Mouse (Mus musculus) left cerebral cortex, adult 2 months (tissue): ENCODE measurements at regions not wholly inside any gene's neighbourhood (a gene's known extent, or its start where the extent isn't known, plus 50 kb on each side); places are given as distances from the start of the nearest gene placed in this dataset.

ENCODE experiments used
- DNase-seq, 2 experiments: peaks; one replicate each; pipeline ENCODE4 v3.0.0; 2021 to 2022; ENCODE audit warnings: low spot score in 2 of 2, mixed read lengths in 1 of 2; ENCODE audit errors: extremely low spot score in 1 of 2
- H3K27ac ChIP-seq: fragments of 200-600 bp; 2 replicates; pipeline ENCODE4 v1.8.1; 2022
- H3K4me3 ChIP-seq: fragments of 200-600 bp; 2 replicates; pipeline ENCODE4 v1.8.1; 2022
- CTCF ChIP-seq: fragments of 200-600 bp; IDR thresholded peaks from 2 replicates; pipeline ENCODE4 v1.8.1; 2022; ENCODE audit warnings: antibody characterized with exemption, mild to moderate bottlenecking, moderate library complexity
- intact Hi-C: fragments of 180-260 bp; cut with DNase I; formaldehyde crosslinking; loops from one replicate; pipeline ENCODE4 v1.15.1; 2025

- intact Hi-C loops = no loop called here
- DNase-seq = no peak
- no peak for TF ChIP-seq CTCF
These were observed 309.6 kb upstream of the Jarid2 start for GRCm38 (mm10) chr13:44419472-44420226.

DNA sequence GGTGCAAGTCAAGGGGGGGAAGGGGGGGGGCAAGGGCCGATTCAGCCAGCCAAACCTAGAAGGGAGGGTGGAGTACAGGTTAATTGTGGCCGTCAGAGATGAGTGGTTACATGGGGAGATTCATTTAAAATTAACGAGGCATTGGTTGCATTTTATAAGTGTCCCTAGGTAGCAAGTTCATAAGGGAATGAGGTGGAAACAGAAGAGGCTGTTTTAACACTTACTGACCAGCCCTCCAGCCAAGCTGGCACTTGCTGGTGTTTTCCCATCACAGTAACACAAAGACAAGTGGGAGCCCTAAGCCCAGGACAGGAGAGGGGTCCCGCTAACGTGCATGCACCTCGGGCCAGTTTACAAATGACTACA, 309.1 kb upstream of the Jarid2 start:
- intact Hi-C loops = no loop called here
- no peak overlapping the region for H3K27ac ChIP-seq
- H3K4me3 ChIP-seq = no peak overlapping the region
- no peak for DNase-seq
- TF ChIP-seq CTCF = no peak

More at GRCm38 (mm10) chr13:44419472-44420226, 309.6 kb upstream of the Jarid2 start:
- no peak overlapping the region for H3K4me3 ChIP-seq
- no peak overlapping the region for H3K27ac ChIP-seq

DNA sequence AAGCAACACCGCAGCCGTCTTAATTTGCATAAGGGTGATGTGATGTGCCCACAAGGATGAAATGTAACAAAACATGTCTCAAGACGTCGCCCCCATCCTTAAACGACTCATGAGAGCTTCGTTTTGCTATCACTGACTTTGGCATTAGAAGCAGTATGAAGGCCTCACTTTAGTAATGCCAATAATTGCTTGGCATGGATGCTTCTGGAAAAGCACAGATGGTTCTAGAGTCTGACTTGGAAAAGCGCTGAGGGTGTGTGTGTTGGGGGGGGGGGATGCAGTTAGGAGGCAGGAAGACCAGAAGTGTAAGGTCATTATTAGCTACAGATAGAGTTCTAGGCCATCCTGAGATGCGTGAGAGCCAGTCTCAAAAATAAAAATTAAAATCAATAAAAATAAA, 308.3 kb upstream of the Jarid2 start:
- Histone ChIP-seq H3K4me3 (no peak overlapping the region), H3K27ac (no peak overlapping the region; the same call in 1 of the 2 replicates)

DNA sequence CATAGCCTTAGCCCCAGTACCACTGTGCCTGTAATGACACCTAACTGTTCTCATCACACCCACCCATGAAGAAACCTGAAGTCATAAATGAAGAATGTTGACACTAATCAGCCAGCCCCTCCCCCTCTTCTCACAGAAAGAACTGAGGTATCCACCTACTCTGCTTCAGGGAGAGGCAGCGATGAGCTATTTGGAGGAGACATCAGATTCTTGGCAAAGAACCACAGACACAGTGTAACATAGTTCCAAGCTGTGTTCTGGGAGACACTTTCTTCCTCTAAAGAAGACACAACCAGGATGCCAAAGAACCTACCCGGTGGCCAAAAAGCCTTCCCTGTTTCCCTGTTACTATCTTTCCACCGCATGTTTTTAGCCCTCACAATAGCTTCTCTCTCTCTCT, 307.8 kb upstream of the Jarid2 start:
- no peak overlapping the region for H3K4me3 ChIP-seq
- TF ChIP-seq CTCF = no peak
- DNase-seq = peak; percentile 40 to 65
- intact Hi-C loops = no loop called here
- no peak overlapping the region; the same call in 1 of the 2 replicates for H3K27ac ChIP-seq

More for the DNA sequence above, 308.3 kb upstream of the Jarid2 start:
- intact Hi-C loops = no loop called here
- no peak for DNase-seq
- TF ChIP-seq CTCF = no peak

DNA sequence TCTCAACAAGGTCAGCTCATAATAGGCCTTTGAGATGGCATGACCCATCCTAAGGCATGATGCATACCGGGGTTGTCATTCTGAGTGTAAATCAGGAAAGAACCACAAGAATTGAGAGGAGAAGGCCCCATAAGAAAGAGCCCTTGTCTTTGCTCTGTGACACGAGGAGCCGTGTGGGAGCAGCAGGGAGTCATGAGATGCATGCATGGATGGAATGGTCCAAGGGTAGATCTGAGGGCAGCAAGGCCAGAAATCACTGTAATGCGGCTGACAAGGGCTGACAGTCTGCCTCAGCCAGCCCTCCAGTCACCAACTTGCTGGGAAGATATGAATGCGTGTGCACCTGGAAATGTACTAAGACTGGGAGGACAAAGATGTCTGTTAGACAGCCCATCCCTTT, 307.4 kb upstream of the Jarid2 start:
- no peak for DNase-seq
- intact Hi-C loops = no loop called here
- H3K4me3 ChIP-seq = no peak overlapping the region

DNA sequence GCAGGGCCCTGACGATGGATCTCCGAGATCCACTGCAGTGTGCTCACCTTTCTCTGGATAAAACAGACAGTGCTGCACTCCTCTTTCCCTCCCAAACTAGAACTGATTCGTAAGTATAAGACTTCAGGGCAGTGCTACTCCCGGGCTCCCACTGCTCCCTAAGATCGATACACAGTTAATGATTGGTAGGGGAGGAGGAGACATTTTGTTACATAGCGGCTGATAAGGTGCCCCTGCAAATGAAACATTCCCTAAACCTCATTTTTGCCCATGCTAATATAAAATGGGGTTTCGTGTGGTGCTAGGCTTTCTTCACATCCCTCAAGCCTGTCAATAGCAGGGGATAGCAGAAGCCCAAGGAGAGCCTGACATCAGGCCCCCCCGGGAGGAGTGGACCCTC, 298.8 kb upstream of the Jarid2 start:
- TF ChIP-seq CTCF = no peak
- Histone ChIP-seq H3K27ac (no peak overlapping the region), H3K4me3 (no peak overlapping the region)
- no peak for DNase-seq
- intact Hi-C loops = no loop called here

More for the DNA sequence above, 307.4 kb upstream of the Jarid2 start:
- TF ChIP-seq CTCF = no peak
- H3K27ac ChIP-seq = no peak overlapping the region

- intact Hi-C loops = no loop called here
- no peak overlapping the region for H3K27ac ChIP-seq
- DNase-seq = no peak
- H3K4me3 ChIP-seq = no peak overlapping the region
- no peak for TF ChIP-seq CTCF
These were observed 291.6 kb upstream of the Jarid2 start for GRCm38 (mm10) chr13:44437709-44438108.

- Histone ChIP-seq H3K4me3 (no peak overlapping the region), H3K27ac (no peak overlapping the region)
- intact Hi-C loops = no loop called here
- no peak for DNase-seq
- no peak for TF ChIP-seq CTCF
These were observed 288.2 kb upstream of the Jarid2 start for GRCm38 (mm10) chr13:44441061-44441460.

GRCm38 (mm10) chr13:44449216-44449830, 280.0 kb upstream of the Jarid2 start:
- H3K27ac ChIP-seq = no peak overlapping the region
- no peak for DNase-seq
- no peak overlapping the region for H3K4me3 ChIP-seq
- intact Hi-C loops = no loop called here
- TF ChIP-seq CTCF = no peak

DNA sequence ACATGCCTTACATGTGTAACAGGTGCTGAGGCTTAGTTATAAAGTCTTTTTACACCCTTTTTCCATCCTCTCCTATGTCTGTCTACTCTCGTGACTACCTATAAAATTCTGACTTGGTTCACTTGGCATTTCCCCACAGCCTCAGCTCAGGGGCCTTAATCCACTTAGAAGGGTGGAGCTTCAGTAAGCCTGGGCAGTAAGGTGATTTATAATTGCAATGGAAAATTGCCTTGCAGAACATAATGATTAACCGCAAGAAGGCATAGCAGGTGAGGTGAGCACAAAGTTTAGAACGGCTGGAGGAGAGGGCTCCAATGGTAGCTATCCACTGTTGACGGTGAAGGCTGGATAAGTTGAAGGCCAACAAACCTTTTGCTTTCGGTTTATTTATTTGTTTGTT, 278.1 kb upstream of the Jarid2 start:
- intact Hi-C loops = no loop called here
- DNase-seq = no peak
- Histone ChIP-seq H3K4me3 (no peak overlapping the region), H3K27ac (no peak overlapping the region)
- TF ChIP-seq CTCF = no peak

GRCm38 (mm10) chr13:44453131-44453530, 276.1 kb upstream of the Jarid2 start:
- Histone ChIP-seq H3K27ac (no peak overlapping the region), H3K4me3 (no peak overlapping the region)
- TF ChIP-seq CTCF = no peak
- intact Hi-C loops = no loop called here
- no peak for DNase-seq

DNA sequence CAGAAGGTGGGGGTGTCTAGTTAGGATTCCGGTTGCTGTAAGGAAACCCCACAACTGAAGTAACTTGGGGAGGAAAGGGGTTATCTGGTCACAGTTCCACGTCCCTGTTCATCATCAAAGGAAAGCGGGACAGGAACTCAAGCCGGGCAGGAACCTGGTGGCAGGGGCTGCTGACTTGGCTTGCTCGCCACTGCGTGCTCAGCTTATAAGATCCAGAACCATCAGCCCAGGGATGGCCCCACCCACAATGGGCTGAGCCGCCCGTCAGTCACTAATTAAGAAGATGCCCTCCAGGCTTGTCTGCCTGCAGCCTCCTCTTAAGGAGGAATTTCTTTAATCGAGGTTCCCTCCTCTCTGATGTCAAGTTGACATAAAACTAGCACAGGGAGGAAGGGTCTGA, 275.1 kb upstream of the Jarid2 start:
- no peak for TF ChIP-seq CTCF
- intact Hi-C loops = no loop called here

DNA sequence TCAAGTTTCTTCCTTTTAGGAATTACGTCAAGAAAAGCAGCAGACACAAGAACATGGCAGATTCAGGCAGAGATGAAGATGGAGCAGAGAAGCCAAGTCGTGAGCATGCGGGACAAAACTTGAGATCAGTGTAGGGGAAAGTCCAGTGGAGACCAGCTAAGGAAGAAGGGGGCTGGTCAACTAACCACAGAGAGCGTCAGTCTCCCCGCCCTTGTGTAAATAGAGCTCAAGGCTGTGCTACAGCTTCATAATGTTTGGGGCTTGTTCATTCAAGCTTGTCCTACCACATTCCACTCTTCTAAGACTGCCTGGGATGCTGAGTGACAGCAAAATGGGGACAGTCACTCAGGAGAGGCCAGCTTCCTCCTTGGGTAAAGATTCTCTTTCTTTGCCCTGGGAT, 274.1 kb upstream of the Jarid2 start:
- H3K27ac ChIP-seq = no peak overlapping the region
- no peak overlapping the region for H3K4me3 ChIP-seq
- no peak for TF ChIP-seq CTCF
- DNase-seq = no peak
- intact Hi-C loops = no loop called here

More for the DNA sequence above, 275.1 kb upstream of the Jarid2 start:
- Histone ChIP-seq H3K4me3 (no peak overlapping the region), H3K27ac (no peak overlapping the region)
- DNase-seq = no peak
